Mouse (Mus musculus) kidney, postnatal 4 days (tissue): ENCODE measurements around the gene Hephl1.

ENCODE experiments used
- DNase-seq, 2 experiments: peaks; one replicate each; pipeline ENCODE4 v3.0.0; 2021; ENCODE audit warnings: mixed read lengths in 2 of 2

The Hephl1 gene

DNA sequence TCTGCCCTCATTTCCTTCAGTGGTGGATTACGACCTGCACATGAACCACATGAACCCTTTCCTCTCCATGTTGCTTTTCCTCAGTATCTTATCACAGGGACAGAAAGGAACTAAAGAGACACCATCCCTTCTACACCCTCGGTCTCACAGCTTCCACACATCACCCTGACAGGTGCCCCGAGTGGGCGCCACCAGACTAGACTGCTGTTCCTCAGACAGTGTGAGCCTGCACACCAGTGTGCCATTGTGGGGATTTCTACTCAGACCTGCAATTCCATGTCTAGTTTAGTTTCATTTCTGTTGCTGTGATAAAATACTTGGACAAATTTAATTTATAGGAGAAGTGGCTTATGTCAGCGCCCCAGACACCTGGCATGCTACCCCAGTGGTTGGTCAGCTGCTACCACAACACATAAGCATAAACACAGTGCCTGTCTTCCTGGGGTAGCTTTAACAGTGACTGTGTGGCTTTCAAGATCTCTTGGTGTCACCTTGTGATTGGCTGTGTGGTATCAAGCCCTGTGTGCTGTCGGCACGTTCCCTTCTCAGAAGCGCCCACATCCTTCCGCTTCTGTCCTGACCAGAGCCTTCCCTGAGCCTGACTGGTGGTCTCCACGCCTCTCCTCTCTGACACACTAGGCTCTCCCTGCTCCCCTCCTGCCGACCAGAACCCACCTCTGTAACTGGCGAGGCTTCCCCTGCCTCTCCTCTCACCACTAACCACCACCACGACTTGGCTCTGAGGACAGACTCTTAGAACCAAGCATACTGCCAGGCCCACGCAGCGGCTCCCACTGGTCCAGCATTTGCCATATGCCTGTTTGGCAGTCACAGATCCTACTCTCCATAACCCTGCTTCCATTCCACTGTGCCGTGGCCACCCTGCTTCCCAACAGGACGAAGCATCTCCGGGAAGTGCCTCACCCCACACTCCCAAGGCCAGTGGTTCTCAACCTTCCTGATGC, 93.8 kb downstream of the Hephl1 start:
- DNase-seq, result no peak

DNA sequence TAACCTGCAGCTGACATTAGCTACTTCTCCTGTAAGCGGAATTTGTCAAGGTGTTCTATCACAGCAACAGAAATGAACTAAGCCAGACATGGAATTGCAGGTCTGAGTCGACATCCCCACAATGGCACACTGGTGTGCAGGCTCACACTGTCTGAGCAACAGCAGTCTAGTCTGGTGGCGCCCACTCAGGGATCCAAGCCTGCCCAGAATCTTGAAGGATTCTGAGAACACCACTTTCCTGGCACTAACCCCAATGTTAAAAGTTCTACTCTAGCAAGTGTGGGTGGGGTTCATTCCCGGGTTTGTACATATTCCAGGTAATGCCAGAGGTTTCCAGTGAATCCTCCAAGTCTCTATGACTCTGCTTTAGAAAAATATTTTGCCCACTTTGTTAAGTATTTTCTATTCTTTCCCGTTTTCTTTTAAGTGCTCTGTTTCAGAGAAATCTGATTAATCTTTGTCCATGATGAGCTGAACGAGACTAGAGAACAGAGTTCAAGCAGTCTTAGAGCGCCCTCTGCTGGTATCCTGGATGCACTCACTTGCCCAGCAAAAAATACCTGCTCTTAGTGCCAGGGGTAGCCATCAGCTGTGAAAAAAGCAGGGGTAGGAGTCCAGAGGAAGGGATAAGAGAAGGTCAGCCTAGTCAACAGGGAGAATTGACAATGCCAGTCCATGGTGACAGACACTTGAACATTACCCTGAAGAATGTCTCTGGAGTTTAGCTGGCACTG, 96.5 kb downstream of the Hephl1 start:
- peak; percentile 74 to 81 for DNase-seq

DNA sequence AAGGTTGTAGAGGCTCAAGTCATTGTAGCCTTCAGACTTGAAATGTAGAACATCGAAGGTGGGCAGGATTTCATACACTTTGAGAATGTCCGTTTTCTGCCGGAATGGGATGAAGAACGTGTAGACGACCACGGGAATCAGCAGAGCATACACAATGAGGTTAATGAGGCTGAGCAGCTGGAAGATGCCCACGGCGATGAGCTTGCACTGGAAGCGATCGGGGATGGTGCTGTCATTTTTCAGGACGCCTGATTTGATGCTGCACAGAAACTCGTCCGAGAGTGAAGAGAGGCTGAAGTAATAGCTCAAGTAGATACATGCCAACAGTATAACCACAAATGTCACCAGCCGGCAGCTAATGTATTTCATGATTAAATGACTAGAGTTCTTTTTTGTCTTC, 104.3 kb downstream of the Hephl1 start:
- DNase-seq, result no peak

DNA sequence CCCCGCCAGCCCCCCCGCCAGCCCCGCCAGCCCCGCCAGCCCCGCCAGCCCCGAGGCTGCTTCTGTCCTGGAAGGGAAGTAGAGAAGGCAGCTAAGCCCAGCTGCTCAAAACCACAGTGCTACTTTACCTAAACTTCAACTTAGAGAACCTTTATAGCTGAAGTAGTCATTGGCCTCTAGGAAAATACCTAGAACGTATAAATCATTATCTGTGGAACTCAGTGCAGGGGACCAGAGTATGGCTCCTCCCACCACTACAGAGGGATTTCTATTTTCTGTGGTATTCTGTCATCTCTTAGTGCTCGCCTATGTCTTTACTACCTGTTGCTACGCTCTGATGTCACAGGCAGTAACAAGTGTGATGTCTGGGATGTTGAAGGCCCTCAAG, 107.6 kb downstream of the Hephl1 start:
- no peak for DNase-seq

DNA sequence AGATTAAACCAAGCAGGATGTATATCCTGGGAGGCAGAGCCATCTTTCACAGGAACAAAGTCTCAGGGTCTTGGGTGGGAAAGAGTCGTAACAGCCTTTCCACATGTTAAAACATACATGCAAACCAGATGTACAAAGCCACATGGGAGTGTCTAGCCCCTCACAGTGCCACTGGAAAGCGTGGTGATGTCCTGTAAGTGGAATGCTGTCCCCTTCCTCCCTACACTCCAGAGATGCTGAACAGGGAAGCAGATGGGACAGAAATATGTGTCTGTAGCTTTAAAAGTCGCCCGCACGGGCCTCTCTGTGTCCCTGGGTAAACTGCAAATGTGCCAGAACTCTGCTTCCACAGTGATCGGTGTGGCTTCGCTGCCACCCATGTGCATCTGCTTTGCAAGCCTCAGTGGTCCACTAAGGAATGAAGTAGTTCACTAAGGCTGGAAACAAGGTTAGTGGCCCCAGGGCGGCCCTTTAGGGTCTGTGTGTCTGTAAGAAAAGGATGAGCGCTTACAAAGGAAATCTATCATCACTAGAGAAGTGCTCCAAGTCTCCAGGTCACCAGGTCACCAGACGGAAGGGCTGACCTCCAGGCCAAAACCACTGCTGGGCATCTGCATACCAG, 108.1 kb downstream of the Hephl1 start:
- DNase-seq, result no peak

DNA sequence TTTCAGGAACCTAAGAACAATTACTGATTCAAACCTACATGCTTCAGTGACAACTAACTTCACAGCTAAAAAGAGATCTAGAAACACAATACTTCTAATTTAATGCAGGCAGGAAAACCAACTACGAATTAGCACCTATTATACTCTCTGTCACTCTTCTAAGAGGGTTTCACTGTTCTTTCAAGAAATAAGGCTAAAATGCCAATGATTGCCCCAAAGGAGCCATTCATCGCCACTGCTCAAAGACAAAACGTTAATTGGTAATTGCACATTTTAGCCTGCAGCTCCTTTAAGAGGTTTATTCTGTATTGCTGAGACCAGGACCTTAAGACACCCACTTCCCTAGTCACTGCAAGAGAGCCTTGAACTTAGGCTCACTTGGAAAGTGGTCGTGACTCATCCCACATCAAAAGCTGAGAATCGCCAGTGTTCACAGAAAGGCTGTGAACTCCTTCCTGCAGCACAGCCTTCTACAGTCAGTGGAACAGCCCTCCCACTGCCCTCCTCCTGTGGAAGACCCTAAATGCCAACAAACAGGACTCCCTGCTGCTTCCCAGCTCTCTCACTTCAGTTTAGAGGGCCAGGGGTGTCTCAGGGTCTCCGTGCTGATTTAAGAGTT, 108.8 kb downstream of the Hephl1 start:
- DNase-seq, result no peak
